Mouse (Mus musculus) ES-E14 (cell line): Measurements from ENCODE around the gene Ankmy2.

Experiments
- CHD2 ChIP-seq: IDR thresholded peaks from 2 replicates; pipeline ENCODE4 v1.6.1; 2014; ENCODE audit warnings: mild to moderate bottlenecking, low read depth, low read length, inconsistent platforms
- HCFC1 ChIP-seq: IDR thresholded peaks from 2 replicates; pipeline ENCODE4 v1.6.1; 2012; ENCODE audit warnings: low read length, inconsistent platforms, borderline replicate concordance; ENCODE audit not compliant: insufficient read depth
- ZC3H11A ChIP-seq: IDR thresholded peaks from 2 replicates; pipeline ENCODE4 v1.6.1; 2012; ENCODE audit warnings: low read depth, mild to moderate bottlenecking, inconsistent platforms, low read length, borderline replicate concordance
- ZNF384 ChIP-seq: IDR thresholded peaks from 2 replicates; pipeline ENCODE4 v1.6.1; 2012; ENCODE audit warnings: low read depth, low read length, inconsistent platforms

- no peak for TF ChIP-seq CHD2
- TF ChIP-seq ZC3H11A = no peak
- no peak for TF ChIP-seq HCFC1
- no peak for TF ChIP-seq ZNF384
Measured at GRCm38 (mm10) chr12:36137192-36137591, 19.7 kb upstream of the Ankmy2 start.
